Mouse (Mus musculus) neutrophil, adult 5-6 weeks (primary cell): Measurements from ENCODE around the gene Ifi205. TPM values are rescaled to one million over a fixed set of nuclear protein-coding genes. Genes with fewer than 3 reads are reported as not detected.
A peak's percentile ranks its signal among the peaks of the same experiment; 100 is the strongest.
"Not testable (repeated sequence)": the region's sequence is repeated elsewhere in the genome, so short reads cannot be mapped to it uniquely, and the experiment has no call there.

ENCODE experiments used
- ATAC-seq: fragments of 151-379, 151-347 bp; 2 replicates; pipeline ENCODE4 v1.8.0; 2017; ENCODE audit warnings: mild to moderate bottlenecking, moderate TSS enrichment; ENCODE audit not compliant: insufficient number of reproducible peaks, poor library complexity, low FRiP score, severe bottlenecking; ENCODE audit errors: extremely low read depth
- total RNA-seq: library from RNA; stranded (forward); fragments of 200-1000 nt; gene quantifications from 2 replicates; pipeline ENCODE4 v1.2.3, GENCODE M21; 2017

The Ifi205 gene
- total RNA-seq, 1 experiment from 2014 or later, result 4.7 TPM

DNA sequence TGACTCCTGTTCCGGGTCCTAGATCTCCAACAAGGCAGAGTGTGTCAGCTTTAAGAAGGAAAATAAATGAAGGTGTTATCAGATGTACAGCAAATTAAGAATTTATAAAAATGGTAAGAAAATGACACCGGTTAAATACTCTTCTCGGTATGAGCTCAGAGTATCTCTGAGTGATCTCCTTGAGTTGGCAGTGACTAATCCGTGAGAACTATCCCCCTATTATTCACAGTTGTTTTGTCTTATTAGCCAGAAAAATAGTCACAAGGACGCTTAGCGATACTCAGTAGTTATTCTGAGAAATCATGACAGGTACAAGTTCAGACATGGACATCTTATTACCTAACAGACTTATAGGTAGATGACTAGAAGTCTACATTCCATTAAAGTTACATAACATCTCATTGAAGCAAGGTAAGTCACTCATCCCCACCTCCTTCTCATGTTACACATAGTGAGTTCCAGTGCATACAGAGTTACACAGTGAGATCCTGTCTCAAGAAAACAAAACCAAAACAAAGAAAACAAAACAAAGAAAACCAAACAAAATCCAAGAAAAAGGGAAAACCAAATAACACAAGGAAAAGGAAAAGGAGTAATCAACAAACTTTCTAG, 48.8 kb downstream of the Ifi205 start, which contains the start of gene Ifi202b:
Ifi202b (minus strand) TSS at position 51 of the 612 bp plus-strand sequence.
- ATAC-seq, result not testable (repeated sequence)

DNA sequence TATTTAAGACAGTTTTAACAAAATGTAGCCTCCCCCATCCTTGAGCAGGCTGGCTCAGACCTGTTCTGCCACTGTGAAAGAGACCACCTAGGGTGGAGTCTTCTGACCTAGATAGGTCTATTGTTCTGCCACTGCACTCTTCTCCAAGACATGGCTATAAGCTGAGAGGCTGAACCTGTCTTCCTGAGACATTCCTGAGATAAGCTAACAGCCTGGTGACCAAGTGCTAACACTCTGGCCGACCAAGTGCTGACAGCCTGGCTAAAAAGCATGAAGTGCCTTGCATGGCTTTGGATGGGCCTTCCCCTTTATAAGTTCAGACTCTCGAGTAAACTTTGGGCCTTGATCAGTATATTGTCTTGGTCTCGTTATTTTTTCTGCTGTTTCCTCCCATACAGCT, 50.6 kb downstream of the Ifi205 start:
- ATAC-seq, result not testable (repeated sequence)

DNA sequence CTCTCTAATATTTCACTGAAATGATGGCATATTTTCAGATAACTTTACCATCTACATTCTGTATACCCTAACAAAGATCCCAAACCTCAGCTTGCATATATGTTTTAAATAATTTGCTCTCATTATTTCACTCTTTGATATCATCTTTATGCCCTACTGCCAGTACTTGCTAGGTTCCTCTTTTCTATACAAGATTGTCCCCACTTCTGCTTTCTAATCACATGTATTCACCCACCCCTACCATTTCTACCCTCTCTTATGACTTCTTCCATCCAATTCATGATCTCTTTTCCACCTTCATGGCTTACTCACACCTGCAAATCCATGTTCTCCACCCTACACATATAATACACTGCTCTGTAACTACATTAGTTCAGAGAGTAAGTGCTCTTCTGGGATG, 54.0 kb downstream of the Ifi205 start:
- peak; percentile 94; the same call in 1 of the 2 replicates for ATAC-seq

GRCm38 (mm10) chr1:173973111-173973510, 58.5 kb downstream of the Ifi205 start:
- ATAC-seq, result no peak

Other genes starting within 250 kb of the Ifi205 start
- gene Ifi211, start 118.8 kb downstream of the Ifi205 start, total RNA-seq, result 14.8 and 16.9 TPM in 2 replicates
- 805 and 849 TPM in 2 replicates for gene Mndal, start 89.3 kb downstream of the Ifi205 start, total RNA-seq
- gene Ifi203, start 89.1 kb downstream of the Ifi205 start, total RNA-seq, result 225 and 245 TPM in 2 replicates
- 0.23 and 0.25 TPM in 2 replicates for gene Ifi202b, start 49.1 kb downstream of the Ifi205 start, total RNA-seq
- 0.35 and 0.37 TPM in 2 replicates for gene Olfr433, start 8.9 kb upstream of the Ifi205 start, total RNA-seq
- gene Olfr432, start 17.4 kb upstream of the Ifi205 start, total RNA-seq, result not detected in 2 replicates
- gene Olfr430, start 34.8 kb upstream of the Ifi205 start, total RNA-seq, result not detected in 2 replicates
- gene Olfr429, start 52.5 kb upstream of the Ifi205 start, total RNA-seq, result not detected in 2 replicates
- 0.12 TPM in 1 of 2 replicates, not detected in the other for gene Olfr427, start 65.1 kb upstream of the Ifi205 start, total RNA-seq
- not detected in 2 replicates for gene Olfr231, start 89.4 kb upstream of the Ifi205 start, total RNA-seq
- not detected in 2 replicates for gene Olfr424, start 99.7 kb upstream of the Ifi205 start, total RNA-seq
- not detected in 2 replicates for gene Olfr420, start 123.8 kb upstream of the Ifi205 start, total RNA-seq
- 5.7 and 5.9 TPM in 2 replicates for gene Spta1, start 141.0 kb upstream of the Ifi205 start, total RNA-seq
- gene Olfr419, start 220.3 kb upstream of the Ifi205 start, total RNA-seq, result not detected in 2 replicates